Mouse (Mus musculus) neural tube, embryonic 10.5 days (tissue): ENCODE data around the gene Tex48.

Experiments used
- DNase-seq: peaks from one replicate; pipeline ENCODE4 v3.0.0-alpha.2; 2017; ENCODE audit warnings: low spot score; ENCODE audit errors: extremely low spot score

Tex48 gene

DNA sequence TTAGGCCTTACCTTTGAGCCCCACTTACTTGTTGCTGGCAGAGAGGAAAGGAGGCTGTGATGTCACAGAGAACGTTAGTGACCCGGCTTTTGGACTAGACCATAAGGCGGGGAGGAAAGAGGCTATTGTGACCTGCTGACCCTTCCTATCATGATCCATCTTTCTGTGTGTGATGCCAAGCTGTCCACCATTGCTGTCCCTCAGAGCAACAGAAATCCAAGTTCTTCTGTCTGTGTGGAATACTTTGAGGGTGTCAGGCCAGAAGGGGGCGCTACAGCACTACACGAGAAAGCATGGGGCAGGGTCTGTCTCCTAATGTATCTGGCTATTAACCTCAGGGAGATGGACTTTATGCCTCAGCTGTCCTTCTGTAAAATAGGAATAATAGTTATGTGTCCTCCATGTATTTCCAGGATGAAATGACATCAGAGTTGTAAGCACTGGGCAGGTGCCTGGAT lies at the start of gene Tex48:
Gene Tex48 (minus strand): TSS at position 51 of the 458 bp plus-strand sequence.
- DNase-seq, result peak; percentile 45

DNA sequence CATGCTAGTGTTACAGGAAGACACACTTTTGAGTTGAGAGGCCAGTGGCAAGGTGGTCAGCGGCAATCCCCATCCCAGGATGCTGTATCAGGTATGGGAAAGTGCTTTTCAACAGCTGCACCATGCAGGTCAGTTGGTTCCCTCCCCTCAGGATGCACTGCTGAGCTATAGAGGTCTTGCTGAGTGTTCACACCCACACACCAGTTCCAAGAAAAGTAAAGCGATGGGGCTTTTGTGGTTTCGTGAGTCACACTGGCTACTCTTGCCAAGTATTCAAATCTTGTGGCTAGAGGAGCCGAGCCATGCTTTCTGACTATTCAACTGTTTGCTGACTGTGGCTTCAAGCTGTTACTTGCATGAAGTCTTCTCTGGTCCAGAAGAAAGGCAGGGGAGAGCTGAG lies 46.0 kb upstream of the Tex48 start:
- no peak for DNase-seq

DNA sequence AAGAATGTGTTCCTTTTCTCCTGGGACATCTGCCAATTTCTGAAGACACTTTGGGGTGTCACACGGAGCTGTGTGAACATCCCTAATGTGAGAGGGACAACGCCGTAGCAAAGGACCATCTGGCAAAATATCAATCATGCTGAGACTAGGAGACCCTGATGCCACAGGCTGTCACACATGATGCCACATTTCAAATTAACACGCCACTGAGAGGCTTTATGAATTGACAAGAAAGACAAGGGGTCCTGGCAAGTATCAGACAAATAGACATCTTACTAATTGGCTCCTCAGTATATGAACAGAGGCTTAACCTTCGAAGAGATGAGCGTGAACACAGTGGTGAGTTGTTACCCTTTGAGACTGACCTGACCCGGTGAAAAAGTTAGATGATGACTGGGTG lies 43.5 kb upstream of the Tex48 start:
- no peak for DNase-seq

DNA sequence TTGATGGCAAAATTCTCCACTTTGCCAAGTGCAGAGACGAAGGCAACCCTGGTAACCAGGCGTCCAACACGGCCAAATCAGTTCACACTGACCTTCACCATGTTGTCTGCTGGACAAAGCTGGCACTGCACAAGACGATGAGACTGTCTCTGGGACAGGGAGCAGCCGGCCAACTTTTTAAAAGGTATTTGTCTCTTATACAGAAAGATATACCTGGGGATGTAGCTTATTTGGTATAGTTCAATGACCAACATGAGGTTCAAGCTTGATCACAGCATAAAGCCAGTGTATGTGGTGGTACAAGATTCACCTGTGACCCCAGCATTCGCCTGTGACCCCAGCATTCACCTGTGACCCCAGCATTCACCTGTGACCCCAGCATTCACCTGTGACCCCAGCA lies 41.1 kb upstream of the Tex48 start, which contains the start of gene Gm11214:
Gene Gm11214 (minus strand): TSS at position 101 of the 400 bp plus-strand sequence.
- DNase-seq, result no peak

DNA sequence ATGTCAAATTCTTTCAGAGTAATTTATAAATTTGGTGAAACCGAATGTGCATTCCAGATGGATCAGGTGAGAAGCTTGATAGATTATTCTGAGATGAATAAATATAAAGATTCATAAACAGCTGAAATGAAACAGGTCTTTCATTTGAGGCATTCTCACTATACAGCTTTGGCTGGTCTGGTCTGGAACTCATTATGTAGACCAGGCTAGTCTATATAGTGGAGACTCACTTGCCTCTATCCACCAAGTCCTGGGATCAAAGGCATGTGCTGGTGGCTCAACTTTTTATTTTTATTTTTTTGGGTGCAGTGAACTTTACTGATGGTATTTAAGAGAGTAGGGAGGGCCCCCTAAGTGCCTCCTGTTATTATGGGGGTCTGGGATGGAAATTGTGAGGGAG lies 39.6 kb upstream of the Tex48 start:
- no peak for DNase-seq

DNA sequence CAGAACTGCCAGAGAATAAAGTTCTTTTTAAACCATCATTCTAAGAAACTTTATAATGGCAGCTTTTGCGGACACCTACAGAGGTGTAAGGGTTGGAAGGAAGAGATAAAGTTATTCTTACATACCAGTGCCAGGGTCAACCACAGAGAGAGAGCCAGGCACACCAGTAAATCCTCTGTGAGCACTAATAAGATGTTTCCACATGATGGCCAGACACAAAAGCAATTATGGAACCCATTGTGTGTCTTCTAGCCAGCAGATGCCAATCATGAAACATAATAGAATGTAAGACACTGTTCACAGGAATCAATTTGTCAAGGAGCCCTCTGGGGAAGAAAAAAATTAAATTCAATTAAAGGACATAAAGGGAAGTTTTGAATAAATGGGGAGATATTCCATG lies 39.2 kb upstream of the Tex48 start:
- DNase-seq, result no peak

DNA sequence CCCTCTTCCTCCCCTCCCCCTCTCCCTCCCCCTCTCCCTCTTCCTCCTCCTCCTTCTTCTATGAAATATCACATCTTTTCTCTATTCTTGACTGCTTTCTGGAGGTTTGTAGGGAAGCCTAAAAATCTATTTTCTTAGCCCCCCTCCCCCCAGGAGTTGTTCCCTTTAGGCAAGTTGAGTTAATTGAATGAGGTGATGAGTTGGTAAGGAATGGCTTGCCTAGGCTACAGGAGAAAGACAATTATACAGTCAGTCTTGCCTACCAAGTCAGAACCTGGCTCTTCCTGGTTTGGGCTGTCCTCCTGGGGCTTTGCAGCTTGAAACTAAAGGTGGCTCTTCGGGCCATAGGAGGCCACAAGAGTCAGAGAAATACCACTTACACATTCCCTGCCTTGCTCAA lies 37.5 kb upstream of the Tex48 start:
- DNase-seq, result no peak

DNA sequence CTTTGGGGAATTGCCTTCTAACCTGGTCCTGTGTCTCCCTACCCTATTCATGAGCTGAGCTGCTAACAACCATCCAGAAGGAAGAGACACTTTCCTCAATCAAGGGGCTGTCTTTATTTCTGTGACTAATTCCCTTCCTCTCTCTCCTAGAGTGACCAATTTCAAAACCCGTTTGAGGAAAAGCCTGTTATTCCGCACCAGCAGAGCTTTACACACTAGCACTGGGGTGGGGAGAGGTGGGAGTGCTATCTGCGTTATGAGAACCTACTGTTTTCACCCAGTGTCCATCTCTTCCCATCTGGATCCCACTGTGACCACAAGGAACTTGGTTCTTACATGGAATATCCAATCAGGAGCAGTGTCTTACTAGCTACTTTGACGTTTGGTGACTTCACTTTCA lies 36.9 kb upstream of the Tex48 start:
- DNase-seq, result no peak

DNA sequence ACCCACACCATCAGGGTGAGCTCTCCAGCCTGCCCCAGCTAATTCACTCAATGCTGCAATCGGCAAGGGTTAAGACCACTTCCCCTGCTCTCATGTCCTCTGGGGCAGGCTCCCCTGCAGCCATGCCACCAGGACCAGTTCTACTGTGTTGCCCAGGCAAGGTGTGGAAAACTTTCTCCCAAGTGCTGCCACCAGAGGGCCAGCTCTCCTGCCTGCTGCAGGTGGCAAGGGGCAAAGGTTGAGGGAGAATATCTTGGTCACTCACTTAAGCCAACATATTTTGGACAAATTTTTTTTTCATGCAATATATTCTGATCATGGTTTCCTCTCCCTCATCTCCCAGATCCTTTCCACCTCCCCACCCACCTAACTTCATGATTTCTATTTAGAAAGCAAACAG lies 32.2 kb upstream of the Tex48 start:
- DNase-seq, result no peak

DNA sequence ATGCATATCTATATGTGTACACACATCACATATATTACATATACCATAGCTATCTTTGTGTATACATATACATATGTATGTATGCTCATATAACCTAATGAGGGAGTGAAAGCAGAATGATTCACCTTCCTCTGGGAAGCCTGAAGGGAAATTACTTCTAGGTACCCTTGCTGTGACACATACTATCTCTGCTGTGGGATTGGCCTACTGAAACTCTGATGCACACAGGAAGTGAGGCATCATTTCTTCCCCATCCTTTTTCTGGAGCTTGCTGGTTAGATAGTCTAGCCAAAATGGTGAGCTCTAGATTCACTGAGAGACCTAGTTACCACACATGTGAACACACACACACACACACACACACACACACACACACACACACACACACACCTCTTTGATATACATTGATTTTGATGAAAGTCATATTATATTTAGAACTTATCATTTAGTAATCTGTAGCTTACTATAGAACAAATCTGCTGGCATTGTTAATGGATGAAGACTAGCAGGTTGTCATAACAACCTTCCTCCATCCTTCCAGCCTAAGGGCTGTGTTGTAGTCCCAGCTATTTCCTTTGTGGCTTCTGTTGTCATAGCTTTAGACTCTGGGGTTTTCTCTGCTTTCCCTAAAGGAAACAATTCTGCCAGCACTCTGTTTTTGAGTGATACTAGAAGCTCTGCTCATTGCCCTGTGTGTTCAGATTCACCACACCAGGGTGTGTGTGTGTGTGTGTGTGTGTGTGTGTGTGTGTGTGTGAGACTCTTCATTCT lies 21.9 kb upstream of the Tex48 start:
- no peak for DNase-seq

DNA sequence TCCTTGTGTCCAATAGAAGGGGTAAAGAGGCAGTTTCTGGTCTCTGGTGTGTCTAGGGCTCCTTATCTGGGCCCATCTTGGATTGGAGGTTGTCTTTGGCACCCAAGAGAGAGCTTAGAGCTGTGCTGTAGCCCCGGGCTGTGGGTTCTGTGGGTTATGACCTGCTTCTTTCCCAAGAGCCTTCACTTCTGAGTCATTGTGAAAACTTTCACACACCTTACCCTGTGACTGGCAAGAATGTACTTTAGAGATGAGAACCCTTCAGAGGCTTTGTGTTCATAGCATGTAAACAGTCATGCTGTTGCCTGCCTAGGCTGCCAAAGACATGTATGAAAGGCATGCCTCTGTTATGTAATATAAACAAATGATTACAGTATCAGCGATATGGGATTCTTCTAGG lies 17.6 kb upstream of the Tex48 start:
- DNase-seq, result no peak

DNA sequence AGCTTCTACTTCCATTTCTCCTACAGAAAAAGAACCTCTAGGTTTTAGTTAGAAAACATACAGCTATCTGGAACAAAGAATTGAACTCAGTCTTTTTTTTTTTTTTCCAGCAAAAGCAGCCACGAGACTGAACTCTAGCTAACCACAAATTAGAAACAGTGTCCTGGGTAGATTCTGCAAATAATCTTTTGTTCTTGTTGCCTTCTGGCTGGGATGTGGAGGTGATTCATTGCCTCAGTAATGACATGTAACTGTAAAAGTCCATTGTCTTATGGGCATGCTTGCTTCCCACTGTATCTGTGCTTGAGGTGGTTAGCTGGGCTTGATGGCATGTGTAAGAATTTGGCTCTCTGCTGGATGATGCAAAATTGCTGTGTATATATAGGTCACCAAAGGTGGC lies 16.4 kb upstream of the Tex48 start:
- DNase-seq, result no peak

DNA sequence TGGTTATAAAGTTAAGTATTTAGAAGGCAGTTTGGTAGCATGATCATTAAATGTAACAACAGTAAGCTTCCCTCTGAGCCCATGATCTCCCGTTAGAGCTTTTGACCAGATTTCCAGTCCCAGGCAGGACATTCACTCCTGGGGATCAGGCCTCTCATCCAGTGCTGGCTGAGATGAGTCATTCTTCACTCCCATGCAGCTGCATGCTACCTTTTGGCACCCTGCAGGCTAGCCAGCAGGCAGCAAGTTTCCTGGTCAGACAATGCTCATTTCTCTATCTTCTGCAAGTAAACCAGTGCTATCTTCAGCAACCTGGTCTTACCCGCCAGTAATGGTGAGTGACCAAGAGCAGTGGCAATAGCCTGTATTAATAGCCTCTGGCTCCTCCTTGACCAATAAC lies 11.0 kb upstream of the Tex48 start:
- DNase-seq, result no peak

DNA sequence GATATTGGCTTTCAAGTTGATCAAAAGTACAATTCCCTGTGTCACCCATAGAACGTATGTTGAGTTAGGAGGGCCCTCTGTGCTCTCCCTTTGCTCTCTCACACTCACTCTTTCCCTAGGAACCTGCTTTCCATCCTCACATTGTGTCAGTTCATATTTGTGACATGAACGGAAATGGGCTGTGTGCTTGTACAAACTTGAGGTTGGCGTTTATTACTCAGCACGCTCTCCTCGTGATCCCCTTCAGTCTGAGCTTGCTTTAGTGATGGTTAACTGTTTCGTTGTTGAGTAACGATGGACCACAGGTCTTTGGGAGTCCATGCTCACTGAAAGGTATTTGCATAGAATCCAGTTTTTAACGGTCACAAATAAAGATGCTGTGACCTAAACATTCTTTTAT lies 4.9 kb upstream of the Tex48 start:
- DNase-seq, result no peak

DNA sequence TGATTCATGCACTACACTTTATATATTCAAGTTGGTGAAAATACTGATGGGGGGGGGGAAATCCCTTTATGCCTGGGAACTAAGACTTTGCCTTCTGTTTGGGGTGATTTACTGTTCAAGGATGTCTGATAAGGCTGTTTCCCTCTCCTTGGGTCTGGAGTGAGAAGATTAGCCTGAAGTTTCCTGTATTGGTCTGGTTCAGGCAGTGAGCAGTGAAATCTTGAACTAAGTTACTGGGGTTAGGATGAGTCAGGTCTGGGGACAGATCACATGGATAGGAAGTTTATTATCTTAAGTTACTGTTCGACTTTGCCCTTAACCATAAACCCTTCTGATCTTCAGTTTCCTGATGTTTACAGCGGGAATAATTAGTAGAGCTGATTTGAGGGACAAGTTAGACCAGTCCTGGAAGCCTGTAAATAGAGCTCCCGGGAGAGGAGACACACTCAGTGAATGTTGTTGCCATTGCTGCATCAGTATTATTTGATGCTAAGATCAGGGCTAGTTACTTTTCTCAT lies 3.4 kb upstream of the Tex48 start:
- no peak for DNase-seq

DNA sequence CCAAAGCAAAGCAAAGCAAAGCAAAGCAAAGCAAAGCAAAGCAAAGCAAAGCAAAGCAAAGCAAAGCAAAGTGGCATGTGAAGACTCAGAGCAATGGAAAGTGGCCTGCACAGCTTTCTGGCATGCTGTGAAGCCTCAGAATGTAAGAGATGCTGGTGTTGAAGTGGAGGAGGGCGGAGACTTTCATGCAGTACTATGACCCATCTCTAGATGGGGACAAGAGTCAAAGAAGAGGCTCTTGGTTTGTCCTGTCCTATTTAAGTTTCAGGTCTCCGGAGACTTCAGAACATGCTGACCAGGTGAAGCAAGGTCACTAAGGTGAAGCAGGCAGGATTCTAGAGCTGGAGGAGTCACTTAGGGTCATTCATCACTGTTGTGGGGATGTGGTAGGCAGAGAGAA lies 367 bp downstream of the Tex48 start:
- DNase-seq, result no peak

DNA sequence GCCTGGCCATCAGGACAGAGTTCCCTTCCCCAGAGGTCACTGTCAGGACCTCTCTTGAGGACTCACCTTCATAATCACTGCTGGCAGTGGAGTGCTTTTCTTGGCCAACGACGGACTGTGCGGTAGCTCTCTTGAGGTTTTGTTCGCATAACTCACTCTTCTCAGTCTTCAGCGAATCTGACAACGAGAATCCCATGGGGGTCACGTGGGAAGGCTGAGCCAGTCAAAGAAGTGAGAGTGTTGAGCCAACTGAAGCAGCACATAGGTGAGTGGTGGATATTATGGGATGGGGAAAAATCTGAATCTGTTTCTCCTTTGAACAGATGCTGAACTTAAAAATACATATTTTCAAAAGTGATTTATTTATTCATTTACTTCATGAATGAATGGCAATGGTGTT lies 13.8 kb downstream of the Tex48 start:
- DNase-seq, result no peak

DNA sequence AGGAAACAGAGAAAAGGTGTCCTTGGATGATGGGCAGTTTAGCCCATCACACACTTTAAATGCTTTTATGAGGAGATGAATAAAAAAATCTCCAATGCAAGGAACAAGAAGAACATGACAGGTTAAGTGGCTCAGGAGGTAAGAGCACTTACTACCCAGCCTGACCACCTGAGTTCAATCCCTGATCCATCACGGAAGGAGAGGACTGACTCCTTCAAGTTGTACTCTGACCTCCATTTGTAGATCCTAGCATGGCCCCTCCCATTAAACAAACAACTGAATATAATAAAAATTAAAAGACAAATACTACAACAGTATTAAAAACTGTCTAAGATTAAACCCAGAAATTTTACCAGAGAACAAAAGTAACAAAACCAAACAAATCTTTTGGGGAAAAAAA lies 16.3 kb downstream of the Tex48 start:
- no peak for DNase-seq

DNA sequence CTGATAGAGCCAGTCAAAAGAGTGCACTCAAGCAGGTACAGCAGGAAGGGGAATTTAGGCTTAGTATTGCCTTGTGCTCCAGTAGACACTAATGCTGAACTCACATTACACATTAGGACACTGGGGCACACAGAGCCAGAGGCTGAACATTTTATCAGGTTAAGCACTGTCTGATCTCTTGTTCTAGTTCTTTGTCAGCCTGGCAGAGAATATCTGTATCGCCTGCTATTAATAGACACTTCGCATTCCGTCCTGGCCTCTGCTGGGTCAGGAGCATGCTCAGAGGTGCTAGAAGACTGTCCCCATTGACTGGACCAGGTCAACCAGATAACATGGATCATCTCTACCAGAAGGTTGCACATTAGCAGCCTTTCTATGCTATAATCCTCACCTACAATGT lies 16.7 kb downstream of the Tex48 start:
- DNase-seq, result no peak

DNA sequence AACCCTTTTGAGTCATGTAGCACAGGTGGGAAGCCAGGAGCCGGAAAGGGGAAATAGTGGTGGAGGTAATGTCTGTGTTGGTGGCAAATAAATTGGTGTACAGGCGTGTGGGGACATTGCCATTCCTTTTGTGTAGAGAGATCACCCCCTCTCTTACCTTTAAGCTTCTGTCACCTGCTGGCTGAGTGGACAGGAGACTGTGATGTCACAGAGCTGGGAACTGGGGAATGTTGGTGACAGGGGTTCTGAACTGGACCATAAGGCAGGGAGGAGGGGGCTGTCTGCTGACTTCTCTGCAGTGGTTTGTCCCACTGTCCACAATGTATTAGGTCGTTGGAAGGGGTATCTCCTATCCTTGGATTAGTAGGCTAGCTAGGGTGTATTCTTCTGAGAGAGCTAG lies 17.3 kb downstream of the Tex48 start, which contains the start of gene Gm11213:
Gene Gm11213 (minus strand): TSS at position 317 of the 400 bp plus-strand sequence.
- DNase-seq, result no peak

DNA sequence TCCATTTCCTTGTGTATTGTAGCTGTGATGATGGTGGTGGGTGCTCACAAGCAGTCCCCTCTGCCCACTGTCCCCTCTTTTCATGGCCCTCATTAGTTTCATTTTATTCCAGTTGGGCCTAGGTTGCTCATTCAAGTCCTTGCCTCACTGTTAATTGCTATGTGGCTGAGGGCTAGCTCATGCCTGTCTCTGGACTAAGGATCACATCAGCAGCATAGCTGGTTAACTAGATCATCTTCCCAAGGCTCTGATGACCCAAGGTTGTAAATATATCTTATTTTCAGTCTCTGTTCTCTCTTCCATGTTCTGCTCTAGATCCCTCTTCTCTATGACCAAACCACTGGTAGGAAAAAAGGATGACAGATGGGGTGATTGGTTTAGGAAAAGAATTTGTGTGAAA lies 21.0 kb downstream of the Tex48 start:
- no peak for DNase-seq

DNA sequence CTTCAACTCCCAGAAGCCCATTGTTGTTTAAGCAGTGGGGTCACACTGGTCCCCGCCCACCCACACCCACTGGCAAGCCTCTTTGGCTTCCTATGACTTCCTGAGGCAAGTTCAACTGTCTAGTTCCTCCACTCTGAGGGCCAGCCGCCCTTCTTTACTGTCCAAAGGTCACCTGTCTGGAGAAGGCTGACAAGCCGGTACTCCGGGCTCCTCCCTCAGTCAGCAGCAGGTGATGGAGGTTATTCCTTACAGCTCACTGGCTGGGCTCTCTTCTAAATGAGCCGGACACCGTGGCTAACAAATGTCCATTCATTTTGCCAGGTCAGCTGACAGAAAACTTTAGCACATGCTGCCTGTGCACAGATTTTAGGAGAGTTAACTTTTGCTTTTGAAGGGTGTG lies 21.4 kb downstream of the Tex48 start:
- DNase-seq, result no peak

DNA sequence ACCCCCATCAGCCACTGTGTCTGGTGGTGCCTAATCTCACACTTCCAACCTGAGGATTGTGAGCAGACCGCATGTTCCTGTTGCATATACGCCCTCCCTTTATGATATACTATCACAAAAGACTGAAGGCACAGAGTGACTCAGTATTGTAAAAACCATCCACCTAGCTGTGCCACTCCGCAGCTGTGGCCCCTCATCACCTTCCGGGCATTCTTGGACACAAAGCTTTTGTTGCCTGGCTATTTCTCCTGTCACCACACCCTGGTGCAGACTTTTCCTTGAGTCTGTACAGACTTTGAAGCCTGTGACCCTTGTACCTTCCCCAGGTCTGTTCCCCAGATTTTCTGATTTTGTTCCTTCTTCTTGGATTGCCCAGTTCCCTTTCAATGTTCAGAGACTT lies 26.2 kb downstream of the Tex48 start:
- no peak for DNase-seq
